Mouse (Mus musculus) neural tube, embryonic 14.5 days (tissue): ENCODE results near the gene Tshz2. TPM values are rescaled to one million over a fixed set of nuclear protein-coding genes. Genes with fewer than 3 reads are reported as not detected.

Experiments
- ATAC-seq: fragments of 200-750 bp; cut with Nextera tagmentation; 2 replicates; pipeline ENCODE4 v1.8.0; 2017; ENCODE audit warnings: low read depth, mild to moderate bottlenecking, moderate TSS enrichment, moderate library complexity
- H3K27ac ChIP-seq: fragments of 300-500 bp; sonication (generic); 2 replicates; pipeline ENCODE4 v1.5.1; 2014; ENCODE audit warnings: low read depth, mild to moderate bottlenecking, control low read depth, low read length, moderate library complexity, mixed read lengths
- H3K27me3 ChIP-seq: fragments of 300-500 bp; sonication (generic); 2 replicates; pipeline ENCODE4 v1.6.1; 2014; ENCODE audit warnings: low read length; ENCODE audit not compliant: control insufficient read depth, insufficient read depth
- H3K36me3 ChIP-seq: fragments of 300-500 bp; sonication (generic); 2 replicates; pipeline ENCODE4 v1.6.1; 2014; ENCODE audit warnings: low read length, mixed read lengths; ENCODE audit not compliant: control insufficient read depth, insufficient read depth
- H3K4me1 ChIP-seq: fragments of 300-500 bp; sonication (generic); 2 replicates; pipeline ENCODE4 v1.6.1; 2014; ENCODE audit warnings: low read length; ENCODE audit not compliant: control insufficient read depth, insufficient read depth
- H3K4me2 ChIP-seq: fragments of 300-500 bp; sonication (generic); 2 replicates; pipeline ENCODE4 v1.6.1; 2014; ENCODE audit warnings: mild to moderate bottlenecking, low read depth, low read length, control low read depth
- H3K4me3 ChIP-seq: fragments of 300-500 bp; sonication (generic); 2 replicates; pipeline ENCODE4 v1.5.1; 2014; ENCODE audit warnings: low read depth, low read length, control low read depth, mixed read lengths
- H3K9ac ChIP-seq: fragments of 300-500 bp; sonication (generic); replicated peaks from 2 replicates; pipeline ENCODE4 v1.6.1; 2014; ENCODE audit warnings: low read depth, mild to moderate bottlenecking, control low read depth, low read length, mixed read lengths
- H3K9me3 ChIP-seq: fragments of 300-500 bp; sonication (generic); 2 replicates; pipeline ENCODE4 v1.6.1; 2016; ENCODE audit warnings: low read length; ENCODE audit not compliant: control insufficient read depth
- WGBS: fragments of 180-500 bp; shearing (Covaris S2); extraction: QIAGEN DNeasy Blood & Tissue Kit; methylation state at CpG from one replicate; pipeline ENCODE4 v1.1.7; 2014; 5-methylcytosine and 5-hydroxymethylcytosine counted together
- polyA plus RNA-seq: library from polyadenylated mRNA; unstranded; fragments of >200 nt; fragmentation: Nextera tagmentation; extraction: Ambion mirVana; gene quantifications from 2 replicates; pipeline ENCODE4 v1.2.1, GENCODE M21; 2014

The Tshz2 gene
- polyA plus RNA-seq, 1 experiment from 2014 or later = 54.5 TPM

DNA sequence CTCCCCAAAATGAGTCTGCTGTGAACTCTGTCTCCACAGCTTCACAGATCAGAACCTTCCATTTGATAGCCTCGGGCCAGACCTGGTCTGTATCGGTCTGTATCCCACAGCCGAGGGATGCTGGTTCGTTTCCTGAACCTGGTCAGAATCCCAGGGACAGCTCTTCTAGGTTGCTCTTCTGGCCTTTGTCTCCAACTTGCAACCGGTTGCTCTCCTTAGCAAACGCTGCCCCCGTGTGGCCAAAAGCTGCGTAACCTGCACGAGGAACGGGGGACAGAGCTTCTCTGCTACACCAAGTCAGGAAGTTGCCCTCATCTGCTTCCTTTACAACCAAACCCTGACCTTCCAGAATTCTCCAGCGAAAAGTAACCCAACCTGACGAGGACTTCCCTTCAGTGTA, 468.3 kb downstream of the Tshz2 start:
- Histone ChIP-seq H3K9ac (no peak overlapping the region), H3K4me3 (no peak overlapping the region), H3K36me3 (no peaks in the 10 kb centered on the region), H3K4me1 (no peaks in the 10 kb centered on the region), H3K9me3 (no peaks in the 10 kb centered on the region), H3K27me3 (no peaks in the 10 kb centered on the region), H3K4me2 (no peak overlapping the region), H3K27ac (no peak overlapping the region)
- ATAC-seq = peak; percentile 52; the same call in 1 of the 2 replicates
- 4% methylated on average over 12 of the region's 12 CpGs for WGBS

DNA sequence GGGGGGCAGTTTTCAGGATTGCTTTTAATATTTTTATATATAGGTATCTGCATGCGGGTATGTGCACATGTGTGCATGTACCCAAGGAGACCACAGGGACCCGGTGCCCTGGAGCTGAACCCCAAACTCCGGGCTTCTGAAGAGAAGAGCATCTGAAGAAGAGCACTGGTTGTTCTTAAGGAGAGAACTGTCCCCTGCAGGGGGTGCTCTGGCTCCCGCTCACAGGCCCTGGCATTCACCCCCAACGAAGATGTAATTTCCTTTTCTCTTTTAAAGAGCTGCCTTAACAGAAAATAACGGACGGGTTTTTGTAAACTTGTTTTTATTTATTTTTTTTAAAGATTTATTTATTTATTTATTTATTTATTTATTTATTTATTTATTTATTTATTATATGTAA, 469.1 kb downstream of the Tshz2 start:
- 74% methylated on average over 7 of the region's 7 CpGs for WGBS
- H3K4me1 ChIP-seq = no peaks in the 10 kb centered on the region
- no peak overlapping the region for H3K4me2 ChIP-seq
- no peaks in the 10 kb centered on the region for H3K36me3 ChIP-seq
- no peak overlapping the region for H3K27ac ChIP-seq
- no peak for ATAC-seq
- H3K27me3 ChIP-seq = no peaks in the 10 kb centered on the region
- no peak overlapping the region for H3K4me3 ChIP-seq
- H3K9me3 ChIP-seq = no peaks in the 10 kb centered on the region
- no peak overlapping the region for H3K9ac ChIP-seq

- no peak overlapping the region for H3K4me3 ChIP-seq
- H3K9ac ChIP-seq = no peak overlapping the region
- H3K36me3 ChIP-seq = no peaks in the 10 kb centered on the region
- H3K4me2 ChIP-seq = no peak overlapping the region
- no peaks in the 10 kb centered on the region for H3K27me3 ChIP-seq
- no peaks in the 10 kb centered on the region for H3K9me3 ChIP-seq
- H3K4me1 ChIP-seq = no peaks in the 10 kb centered on the region
- 87% methylated on average over 5 of the region's 5 CpGs for WGBS
- H3K27ac ChIP-seq = no peak overlapping the region
- no peak for ATAC-seq
These were observed 470.5 kb downstream of the Tshz2 start for GRCm38 (mm10) chr2:170103341-170103740.

GRCm38 (mm10) chr2:170103852-170104251, 471.0 kb downstream of the Tshz2 start:
- Histone ChIP-seq H3K4me1 (no peaks in the 10 kb centered on the region), H3K9ac (no peak overlapping the region), H3K27me3 (no peaks in the 10 kb centered on the region), H3K4me3 (no peak overlapping the region), H3K4me2 (no peak overlapping the region), H3K36me3 (no peaks in the 10 kb centered on the region), H3K27ac (no peak overlapping the region), H3K9me3 (no peaks in the 10 kb centered on the region)
- 51% methylated on average over 9 of the region's 9 CpGs for WGBS
- no peak for ATAC-seq

DNA sequence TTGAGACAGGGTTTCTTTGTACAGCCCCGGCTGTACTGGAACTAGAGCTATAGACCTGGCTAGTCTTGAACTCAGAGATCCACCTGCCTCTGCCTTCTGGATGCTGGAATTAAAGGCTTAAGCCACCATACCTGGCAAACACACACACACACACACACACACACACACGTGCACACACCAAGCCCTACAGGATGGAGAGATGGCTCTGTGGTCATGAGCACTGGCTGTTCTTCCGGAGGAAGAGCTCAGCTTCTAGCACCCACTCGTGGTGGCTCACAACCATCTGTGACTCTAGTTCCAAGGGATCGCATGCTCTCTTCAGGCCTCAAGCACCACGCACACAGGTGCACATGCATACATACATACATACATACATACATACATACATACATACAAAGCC, 471.6 kb downstream of the Tshz2 start:
- no peak overlapping the region for H3K27ac ChIP-seq
- no peak for ATAC-seq
- WGBS = 95% methylated on average over 6 of the region's 6 CpGs
- no peak overlapping the region for H3K9ac ChIP-seq
- no peaks in the 10 kb centered on the region for H3K27me3 ChIP-seq
- H3K36me3 ChIP-seq = no peaks in the 10 kb centered on the region
- H3K4me2 ChIP-seq = no peak overlapping the region
- no peaks in the 10 kb centered on the region for H3K9me3 ChIP-seq
- no peak overlapping the region for H3K4me3 ChIP-seq
- no peaks in the 10 kb centered on the region for H3K4me1 ChIP-seq

GRCm38 (mm10) chr2:170106000-170106399, 473.2 kb downstream of the Tshz2 start:
- Histone ChIP-seq H3K36me3 (peaks cover 4% of the 10 kb centered on the region; the same call in 1 of the 2 replicates), H3K27me3 (no peaks in the 10 kb centered on the region), H3K9ac (no peak overlapping the region), H3K4me3 (no peak overlapping the region), H3K9me3 (no peaks in the 10 kb centered on the region), H3K4me1 (no peaks in the 10 kb centered on the region), H3K27ac (no peak overlapping the region), H3K4me2 (no peak overlapping the region)
- WGBS = 78% methylated on average over 9 of the region's 9 CpGs
- no peak for ATAC-seq

DNA sequence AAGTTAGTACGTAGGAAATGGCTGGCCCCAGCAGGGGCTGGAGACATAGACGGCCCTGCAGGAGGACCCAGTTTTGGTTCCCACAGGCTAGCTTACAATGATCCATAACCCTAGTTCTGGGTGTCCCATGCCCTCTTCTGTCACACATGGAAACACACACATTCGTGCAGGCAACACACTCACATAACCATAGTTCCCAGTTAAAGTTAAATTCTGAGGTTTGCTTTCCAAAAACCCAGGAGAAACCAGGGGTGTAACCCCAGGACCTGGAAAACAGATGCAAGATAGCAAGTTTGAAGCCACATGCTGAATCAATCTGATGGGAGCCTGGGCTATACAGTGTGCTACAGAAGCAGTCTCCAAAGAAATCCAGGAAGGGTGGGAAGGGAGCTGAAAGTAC, 475.0 kb downstream of the Tshz2 start:
- Histone ChIP-seq H3K4me3 (no peak overlapping the region), H3K9ac (no peak overlapping the region), H3K9me3 (no peaks in the 10 kb centered on the region), H3K36me3 (peaks cover 5% of the 10 kb centered on the region; the same call in 1 of the 2 replicates), H3K4me1 (0 out of 2 replicates have a peak, but pooled peaks cover 3% of the 10 kb centered on the region), H3K27me3 (no peaks in the 10 kb centered on the region), H3K4me2 (no peak overlapping the region), H3K27ac (no peak overlapping the region)
- 86% methylated on average over 3 of the region's 3 CpGs for WGBS
- ATAC-seq = no peak

- Histone ChIP-seq H3K4me3 (no peak overlapping the region), H3K9ac (no peak overlapping the region), H3K4me2 (no peak overlapping the region), H3K9me3 (no peaks in the 10 kb centered on the region), H3K27ac (no peak overlapping the region), H3K27me3 (no peaks in the 10 kb centered on the region), H3K36me3 (peaks cover 10% of the 10 kb centered on the region), H3K4me1 (0 out of 2 replicates have a peak, but pooled peaks cover 5% of the 10 kb centered on the region)
- 40% methylated on average over 5 of the region's 5 CpGs for WGBS
- no peak for ATAC-seq
These were observed 476.7 kb downstream of the Tshz2 start for GRCm38 (mm10) chr2:170109528-170109927.

DNA sequence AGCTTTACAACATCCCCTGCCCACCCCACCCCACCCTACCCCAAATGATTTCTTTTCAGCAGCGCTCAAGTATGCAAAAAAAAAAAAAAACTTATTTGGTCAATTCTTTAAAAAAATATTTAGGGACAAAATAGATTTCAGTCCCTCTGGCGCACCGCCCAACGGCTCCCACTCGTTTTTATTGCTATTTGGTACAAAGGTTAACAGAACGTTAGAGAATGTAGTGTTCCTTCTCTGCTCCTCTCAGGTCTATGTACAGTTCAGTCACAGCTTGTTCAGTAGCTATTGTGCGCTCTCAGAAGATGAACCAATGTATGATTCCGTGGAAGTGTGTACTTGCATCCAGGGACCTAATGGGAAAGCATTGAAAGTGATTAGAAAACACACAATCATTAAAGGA, 477.5 kb downstream of the Tshz2 start:
- 0 out of 2 replicates have a peak, but pooled peaks cover 5% of the 10 kb centered on the region for H3K4me1 ChIP-seq
- 78% methylated on average over 8 of the region's 8 CpGs for WGBS
- ATAC-seq = no peak
- H3K27me3 ChIP-seq = no peaks in the 10 kb centered on the region
- H3K9ac ChIP-seq = no peak overlapping the region
- H3K4me2 ChIP-seq = no peak overlapping the region
- H3K36me3 ChIP-seq = peaks cover 12% of the 10 kb centered on the region
- no peaks in the 10 kb centered on the region for H3K9me3 ChIP-seq
- H3K27ac ChIP-seq = no peak overlapping the region
- no peak overlapping the region for H3K4me3 ChIP-seq
